Mouse (Mus musculus) neural tube, embryonic 12.5 days (tissue): ENCODE results near the gene Ift20. TPM values are rescaled to one million over a fixed set of nuclear protein-coding genes. Genes with fewer than 3 reads are reported as not detected.
"Not testable (repeated sequence)": the region's sequence is repeated elsewhere in the genome, so short reads cannot be mapped to it uniquely, and the experiment has no call there.

Source experiments
- ATAC-seq: fragments of 200-750 bp; cut with Nextera tagmentation; 2 replicates; pipeline ENCODE4 v1.8.0; 2017; ENCODE audit warnings: low read depth, mild to moderate bottlenecking, moderate TSS enrichment, moderate library complexity; ENCODE audit not compliant: low FRiP score
- H3K27ac ChIP-seq: fragments of 300-500 bp; sonication (generic); 2 replicates; pipeline ENCODE4 v1.5.1; 2016
- H3K27me3 ChIP-seq: fragments of 300-500 bp; sonication (generic); replicated peaks from 2 replicates; pipeline ENCODE4 v1.6.1; 2016; ENCODE audit warnings: mild to moderate bottlenecking
- H3K36me3 ChIP-seq: fragments of 300-500 bp; sonication (generic); 2 replicates; pipeline ENCODE4 v1.6.1; 2016; ENCODE audit warnings: mild to moderate bottlenecking
- H3K4me1 ChIP-seq: fragments of 300-500 bp; sonication (generic); 2 replicates; pipeline ENCODE4 v1.6.1; 2016
- H3K4me2 ChIP-seq: fragments of 300-500 bp; sonication (generic); replicated peaks from 2 replicates; pipeline ENCODE4 v1.6.1; 2016; ENCODE audit warnings: mild to moderate bottlenecking
- H3K4me3 ChIP-seq: fragments of 300-500 bp; sonication (generic); 2 replicates; pipeline ENCODE4 v1.5.1; 2016
- H3K9ac ChIP-seq: fragments of 300-500 bp; sonication (generic); 2 replicates; pipeline ENCODE4 v1.6.1; 2016; ENCODE audit warnings: mild to moderate bottlenecking
- H3K9me3 ChIP-seq: fragments of 300-500 bp; sonication (generic); 2 replicates; pipeline ENCODE4 v1.6.1; 2016; ENCODE audit warnings: mild to moderate bottlenecking
- WGBS: fragments of 180-500 bp; shearing (Covaris S2); methylation state at CpG from one replicate; pipeline ENCODE4 v1.1.7; 2016; 5-methylcytosine and 5-hydroxymethylcytosine counted together
- polyA plus RNA-seq: library from polyadenylated mRNA; unstranded; fragments of >200 nt; fragmentation: Nextera tagmentation; extraction: Ambion mirVana; gene quantifications from 2 replicates; pipeline ENCODE4 v1.2.1, GENCODE M21; 2016

Ift20 gene
- polyA plus RNA-seq, 1 experiment from 2014 or later, result 102 TPM

DNA sequence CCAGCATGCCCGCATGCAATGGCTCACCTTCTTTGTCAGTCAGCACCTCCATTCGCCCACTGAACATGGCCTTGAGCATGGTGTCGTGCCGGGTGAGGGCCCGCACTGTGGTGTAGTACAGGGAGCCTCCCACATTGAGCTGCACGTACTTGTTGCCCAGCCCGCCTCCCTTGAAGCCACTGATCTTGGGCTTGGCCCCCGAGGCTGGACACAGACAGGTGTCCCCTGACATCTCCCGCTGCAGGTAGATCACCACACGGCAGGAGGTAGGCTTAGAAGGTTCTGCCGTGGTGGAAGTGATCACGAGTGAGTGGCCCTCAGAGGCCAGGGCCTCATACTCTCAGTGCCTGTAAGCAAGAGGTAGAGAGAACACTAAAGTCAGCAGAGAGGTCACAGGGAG, 6.2 kb upstream of the Ift20 start:
- H3K4me3 ChIP-seq, result no peak overlapping the region
- no peak for ATAC-seq
- H3K27ac ChIP-seq, result no peak overlapping the region
- no peak overlapping the region for H3K9ac ChIP-seq
- H3K9me3 ChIP-seq, result no peaks in the 10 kb centered on the region
- 93% methylated on average over 12 of the region's 12 CpGs for WGBS
- peaks cover 6% of the 10 kb centered on the region for H3K4me1 ChIP-seq
- peaks cover 56% of the 10 kb centered on the region for H3K36me3 ChIP-seq
- no peak overlapping the region for H3K4me2 ChIP-seq
- no peaks in the 10 kb centered on the region for H3K27me3 ChIP-seq

DNA sequence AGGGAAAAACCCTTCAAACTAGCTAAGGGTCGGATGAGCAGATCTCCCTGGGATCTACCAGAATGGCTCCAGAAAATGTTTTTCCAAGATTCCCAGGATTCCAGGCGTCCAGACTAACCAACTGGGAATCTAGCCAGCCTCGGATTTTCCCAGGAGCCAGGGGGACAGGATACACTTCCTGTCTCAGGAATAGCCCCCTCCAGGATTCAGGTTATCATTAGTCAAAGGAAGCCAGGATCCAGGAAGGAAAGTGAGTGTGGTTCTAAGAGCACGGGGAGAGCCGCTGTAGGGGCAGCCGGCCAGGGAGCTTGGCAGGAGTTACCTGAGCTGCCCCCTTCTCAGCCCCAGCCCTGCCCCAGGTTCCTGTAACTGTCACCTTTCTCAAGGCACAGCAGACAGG, 5.1 kb upstream of the Ift20 start:
- no peaks in the 10 kb centered on the region for H3K9me3 ChIP-seq
- no peak overlapping the region for H3K4me2 ChIP-seq
- no peak overlapping the region for H3K9ac ChIP-seq
- H3K27me3 ChIP-seq, result no peaks in the 10 kb centered on the region
- H3K27ac ChIP-seq, result no peak overlapping the region
- H3K4me1 ChIP-seq, result peaks cover 11% of the 10 kb centered on the region
- no peak overlapping the region for H3K4me3 ChIP-seq
- 92% methylated on average over 6 of the region's 6 CpGs for WGBS
- H3K36me3 ChIP-seq, result peaks cover 46% of the 10 kb centered on the region
- no peak for ATAC-seq

DNA sequence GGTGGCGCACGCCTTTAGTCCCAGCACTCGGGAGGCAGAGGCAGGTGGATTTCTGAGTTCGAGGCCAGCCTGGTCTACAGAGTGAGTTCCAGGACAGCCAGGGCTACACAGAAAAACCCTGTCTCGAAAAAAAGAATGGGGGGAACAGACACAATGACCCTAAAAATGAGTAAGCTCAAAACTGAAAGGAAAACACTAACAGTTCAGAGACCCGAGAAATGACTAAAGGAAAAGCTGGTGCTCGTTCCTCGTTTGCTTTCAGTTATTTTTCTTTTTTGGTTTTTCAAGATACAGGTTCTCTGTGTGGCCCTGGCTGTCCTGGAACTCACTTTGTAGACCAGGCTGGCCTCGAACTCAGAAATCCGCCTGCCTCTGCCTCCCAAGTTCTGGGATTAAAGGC, 4.6 kb upstream of the Ift20 start:
- H3K4me3 ChIP-seq, H3K9ac ChIP-seq, H3K27ac ChIP-seq, H3K9me3 ChIP-seq, ATAC-seq, H3K4me2 ChIP-seq, H3K27me3 ChIP-seq: not testable (repeated sequence)
- H3K4me1 ChIP-seq, result peaks cover 11% of the 10 kb centered on the region
- WGBS, result 95% methylated on average over 10 of the region's 10 CpGs
- peaks cover 41% of the 10 kb centered on the region for H3K36me3 ChIP-seq

DNA sequence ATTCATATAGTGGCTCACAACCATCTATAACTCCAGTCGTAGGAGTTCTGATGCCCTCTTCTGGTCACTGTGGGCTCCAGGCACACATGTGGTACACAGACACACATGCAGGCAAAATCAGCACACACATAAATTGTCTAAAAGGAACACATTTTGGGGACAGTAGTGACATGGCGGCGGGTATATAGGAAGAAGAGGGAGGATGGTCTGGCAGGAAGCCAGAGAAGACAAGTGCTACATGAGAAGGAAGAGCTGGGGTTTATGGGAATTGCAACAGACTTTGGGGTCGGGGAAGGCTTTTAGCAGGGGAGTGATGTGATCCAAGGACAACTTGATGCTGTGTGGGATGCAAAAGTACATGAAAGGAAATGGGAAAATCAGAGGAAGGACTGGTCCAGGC, 1.6 kb upstream of the Ift20 start:
- H3K27me3 ChIP-seq, result no peaks in the 10 kb centered on the region
- WGBS, result 94% methylated on average over 4 of the region's 4 CpGs
- H3K4me1 ChIP-seq, result peaks cover 21% of the 10 kb centered on the region
- no peak overlapping the region for H3K9ac ChIP-seq
- peak overlapping the region; percentile 78 for H3K4me2 ChIP-seq
- no peak overlapping the region for H3K4me3 ChIP-seq
- H3K9me3 ChIP-seq, result no peaks in the 10 kb centered on the region
- no peak overlapping the region for H3K27ac ChIP-seq
- peaks cover 26% of the 10 kb centered on the region for H3K36me3 ChIP-seq
- no peak for ATAC-seq

DNA sequence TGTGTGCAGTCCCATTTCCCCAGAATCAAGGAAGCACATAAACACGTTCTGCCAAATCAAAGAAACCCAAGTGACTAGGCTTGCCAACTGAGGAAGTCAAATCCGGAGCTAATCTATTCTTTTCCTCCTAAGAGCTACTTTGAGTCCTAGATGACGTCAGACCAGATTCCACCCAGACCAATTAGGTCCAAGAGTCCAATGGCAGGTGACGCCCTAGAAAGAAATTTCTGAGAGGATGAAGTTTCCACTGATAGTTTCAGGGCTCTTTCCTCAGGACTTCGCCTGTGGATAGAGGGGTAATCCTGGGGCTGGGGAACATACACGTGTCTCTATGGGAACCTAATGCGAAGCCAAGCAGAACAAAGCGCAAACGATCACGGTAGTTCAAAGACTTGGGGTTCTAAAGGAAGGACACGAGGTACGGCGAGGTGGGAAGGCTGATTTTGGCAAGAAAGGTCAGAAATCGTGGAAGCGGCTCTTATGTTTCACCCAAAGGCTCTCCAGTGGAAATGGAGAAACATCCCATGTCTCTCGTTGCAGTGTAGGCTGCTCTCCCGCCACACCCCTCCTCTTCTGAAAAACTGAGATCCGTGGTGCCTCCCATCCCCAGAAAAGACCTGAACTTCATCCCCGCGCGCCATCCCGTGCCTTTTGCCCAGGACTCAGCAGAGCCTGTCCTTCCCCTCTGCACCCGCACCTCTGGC, 633 bp upstream of the Ift20 start:
- H3K27me3 ChIP-seq, result no peaks in the 10 kb centered on the region
- H3K27ac ChIP-seq, result peak overlapping the region; percentile 60
- ATAC-seq, result peak; percentile 65
- WGBS, result under 1% methylated on average over 23 of the region's 23 CpGs
- peak overlapping the region; percentile 74 for H3K4me3 ChIP-seq
- H3K9me3 ChIP-seq, result no peaks in the 10 kb centered on the region
- peak overlapping the region; percentile 78 for H3K4me2 ChIP-seq
- peaks cover 26% of the 10 kb centered on the region for H3K36me3 ChIP-seq
- peak overlapping the region; percentile 65 for H3K9ac ChIP-seq
- H3K4me1 ChIP-seq, result peaks cover 21% of the 10 kb centered on the region

DNA sequence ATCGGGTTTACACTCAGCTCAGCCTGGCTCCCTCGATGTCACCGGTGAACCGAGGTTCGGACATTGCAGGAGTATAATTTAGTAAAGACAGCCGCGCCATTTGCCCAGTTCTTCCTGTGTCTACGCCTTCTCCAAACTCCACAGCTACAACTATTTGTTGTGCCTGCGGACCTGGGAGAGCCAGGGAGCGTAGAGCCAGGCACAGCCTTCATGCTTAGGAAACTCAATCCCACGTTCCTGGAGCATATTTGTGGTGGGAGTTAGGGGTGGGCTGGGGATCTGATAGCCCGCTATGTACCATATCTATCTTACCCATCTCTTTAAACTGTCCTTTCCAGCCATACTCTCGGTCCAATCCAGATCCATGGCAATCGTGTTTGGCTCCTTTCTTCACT, 526 bp downstream of the Ift20 start:
- no peak for ATAC-seq
- 4% methylated on average over 14 of the region's 14 CpGs for WGBS

DNA sequence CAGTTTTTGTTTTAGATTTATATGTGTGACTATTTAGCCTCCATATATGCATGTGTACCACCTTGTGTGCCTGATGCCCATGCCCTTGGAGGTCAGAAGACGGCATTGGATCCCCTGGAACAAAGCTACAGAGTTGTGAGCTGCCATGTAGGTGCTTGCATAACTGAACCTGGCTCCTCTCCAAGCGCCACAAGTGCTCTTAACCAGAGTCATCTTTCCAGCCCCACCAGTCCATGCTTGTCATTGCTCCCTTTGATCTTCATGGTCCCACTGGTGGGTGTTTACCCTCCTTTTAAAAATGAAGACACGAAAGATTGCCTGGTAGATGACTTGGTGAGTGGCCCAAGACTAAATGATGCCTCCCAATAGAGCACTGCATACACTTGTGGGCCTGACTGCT, 4.2 kb downstream of the Ift20 start:
- 86% methylated on average over 3 of the region's 3 CpGs for WGBS

More for the DNA sequence above, 526 bp downstream of the Ift20 start:
- Histone ChIP-seq H3K4me3 (peak overlapping the region; percentile 74), H3K9me3 (no peaks in the 10 kb centered on the region), H3K27me3 (no peaks in the 10 kb centered on the region), H3K4me2 (peak overlapping the region; percentile 86), H3K36me3 (peaks cover 32% of the 10 kb centered on the region), H3K27ac (no peak overlapping the region), H3K9ac (peak overlapping the region; percentile 79), H3K4me1 (peaks cover 21% of the 10 kb centered on the region)

DNA sequence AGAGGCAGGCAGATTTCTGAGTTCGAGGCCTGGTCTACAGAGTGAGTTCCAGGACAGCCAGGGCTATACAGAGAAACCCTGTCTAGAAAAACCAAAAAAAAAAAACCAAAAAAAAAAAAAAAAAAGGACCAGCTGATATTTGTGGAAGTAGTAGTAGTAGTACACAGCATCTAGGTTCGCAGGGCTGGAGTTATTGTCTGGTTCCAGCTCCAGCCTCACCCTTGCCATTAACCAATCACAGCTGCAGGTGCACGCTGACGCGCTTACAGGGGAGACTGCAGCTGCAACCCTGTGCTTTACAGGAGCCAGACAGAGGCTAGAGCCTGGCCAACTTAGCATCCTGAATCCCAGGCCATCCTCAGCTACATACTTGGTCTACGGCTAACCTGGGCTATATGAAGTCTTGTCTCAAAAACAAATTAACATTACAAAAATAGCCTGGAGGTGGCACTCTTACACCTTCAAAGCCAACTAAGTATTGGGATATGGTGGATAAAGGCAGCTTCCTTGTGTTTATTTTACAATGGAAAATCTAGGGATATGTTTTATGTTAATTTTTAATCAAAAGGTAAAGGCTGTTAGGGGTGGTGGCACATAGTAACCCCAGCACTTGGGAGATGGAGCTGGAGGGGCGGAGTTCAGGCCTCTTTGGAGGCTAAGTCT, 8.4 kb downstream of the Ift20 start:
- ATAC-seq, result no peak

More for the DNA sequence above, 4.2 kb downstream of the Ift20 start:
- no peak overlapping the region for H3K9ac ChIP-seq
- no peak overlapping the region for H3K4me2 ChIP-seq
- peaks cover 50% of the 10 kb centered on the region for H3K36me3 ChIP-seq
- H3K27ac ChIP-seq, result no peak overlapping the region
- H3K4me3 ChIP-seq, result no peak overlapping the region
- H3K4me1 ChIP-seq, result peaks cover 11% of the 10 kb centered on the region
- no peaks in the 10 kb centered on the region for H3K27me3 ChIP-seq
- H3K9me3 ChIP-seq, result no peaks in the 10 kb centered on the region
- no peak for ATAC-seq

DNA sequence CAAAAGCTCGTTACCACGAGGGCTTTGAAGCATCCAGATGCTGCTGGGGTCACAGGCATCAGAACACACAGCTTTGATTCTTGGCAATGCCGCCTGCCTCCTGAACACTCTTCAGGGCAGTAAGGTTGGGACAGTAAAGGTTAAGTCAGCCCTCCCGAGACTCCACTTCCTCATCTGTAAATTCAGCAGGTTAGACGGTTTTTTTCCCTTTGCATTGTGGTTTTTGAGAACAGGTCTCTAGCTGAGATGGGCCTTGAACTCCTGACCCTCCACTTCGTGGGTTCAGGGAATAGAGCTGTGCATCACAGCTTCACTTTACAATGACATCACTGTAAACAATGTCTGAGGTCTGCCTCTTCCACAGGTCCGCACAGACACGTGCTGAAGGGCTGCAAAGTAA, 9.0 kb downstream of the Ift20 start:
- H3K4me3 ChIP-seq, result no peak overlapping the region
- H3K9me3 ChIP-seq, result no peaks in the 10 kb centered on the region
- ATAC-seq, result no peak
- peaks cover 20% of the 10 kb centered on the region for H3K4me1 ChIP-seq
- no peak overlapping the region for H3K27ac ChIP-seq
- no peak overlapping the region for H3K9ac ChIP-seq
- H3K27me3 ChIP-seq, result no peaks in the 10 kb centered on the region
- no peak overlapping the region for H3K4me2 ChIP-seq
- WGBS, result 80% methylated on average over 8 of the region's 8 CpGs
- H3K36me3 ChIP-seq, result peaks cover 33% of the 10 kb centered on the region

More for the DNA sequence above, 8.4 kb downstream of the Ift20 start:
- H3K36me3 ChIP-seq, result peaks cover 38% of the 10 kb centered on the region
- 94% methylated on average over 7 of the region's 7 CpGs for WGBS
- no peaks in the 10 kb centered on the region for H3K9me3 ChIP-seq
- H3K27ac ChIP-seq, result no peak overlapping the region
- H3K9ac ChIP-seq, result no peak overlapping the region
- H3K4me1 ChIP-seq, result peaks cover 18% of the 10 kb centered on the region
- H3K4me2 ChIP-seq, result no peak overlapping the region
- no peak overlapping the region for H3K4me3 ChIP-seq
- no peaks in the 10 kb centered on the region for H3K27me3 ChIP-seq

DNA sequence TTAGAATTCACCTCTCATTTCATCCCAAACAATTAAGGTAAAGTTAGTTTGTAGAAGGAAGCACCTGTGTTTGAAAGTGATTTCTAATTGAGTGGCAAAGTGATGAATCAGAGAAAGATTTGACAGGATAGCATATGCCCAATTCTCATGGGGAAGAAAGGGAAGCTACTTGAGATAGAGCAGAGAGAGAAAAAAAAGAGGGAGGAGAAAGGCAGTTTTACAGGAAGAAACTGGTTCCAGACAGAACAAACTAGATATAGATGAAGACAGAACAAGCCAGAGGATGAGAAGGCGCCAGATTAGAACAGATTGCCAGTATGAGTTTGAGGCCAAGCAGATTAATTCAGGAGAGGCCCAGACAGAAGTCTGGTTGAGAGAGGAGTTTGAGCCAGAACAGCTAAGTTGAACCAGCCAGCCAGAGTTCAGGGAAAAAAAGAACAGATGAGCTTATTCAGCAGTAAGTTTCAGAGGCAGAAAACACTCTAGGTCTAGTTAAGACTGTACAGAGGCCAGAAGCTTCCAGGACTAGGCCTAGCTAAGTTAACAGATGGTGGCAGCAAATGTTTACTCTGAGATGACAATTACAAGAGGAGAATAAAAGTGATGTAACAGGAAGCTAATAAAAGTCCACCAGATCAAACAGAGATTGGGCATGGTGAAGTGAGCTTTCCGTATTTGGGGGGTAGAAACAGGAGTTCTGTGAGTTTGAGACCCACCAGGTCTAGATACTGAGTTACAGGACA, 11.7 kb downstream of the Ift20 start:
- H3K4me2 ChIP-seq, result no peak overlapping the region
- H3K9me3 ChIP-seq, result no peaks in the 10 kb centered on the region
- 87% methylated on average over 2 of the region's 2 CpGs for WGBS
- no peak overlapping the region for H3K27ac ChIP-seq
- H3K9ac ChIP-seq, result no peak overlapping the region
- H3K27me3 ChIP-seq, result no peaks in the 10 kb centered on the region
- peaks cover 12% of the 10 kb centered on the region for H3K36me3 ChIP-seq
- ATAC-seq, result no peak
- H3K4me1 ChIP-seq, result peaks cover 20% of the 10 kb centered on the region
- H3K4me3 ChIP-seq, result no peak overlapping the region

DNA sequence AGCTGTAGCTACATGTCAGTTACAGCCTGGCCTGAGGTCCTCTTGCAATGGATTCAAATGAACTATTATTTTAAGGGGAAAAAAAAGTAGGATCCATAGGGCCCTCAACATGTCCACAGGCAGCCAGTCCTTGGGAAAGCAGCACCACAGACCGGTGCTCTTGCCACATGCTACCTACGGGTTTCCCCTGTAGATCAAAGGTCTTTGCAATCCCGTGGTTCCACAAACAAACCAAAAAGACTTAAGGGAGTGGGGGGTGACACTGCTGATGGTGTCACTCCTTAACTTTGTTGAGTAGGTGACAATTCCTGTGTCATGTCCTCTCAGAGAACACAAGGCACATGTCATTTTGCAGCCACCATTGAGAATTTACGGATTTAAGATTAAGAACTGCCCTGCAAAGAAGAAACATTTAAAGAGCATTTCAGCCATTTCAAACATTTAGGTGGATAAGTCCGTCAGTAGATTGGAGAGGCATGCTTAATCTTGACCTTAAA, 13.4 kb downstream of the Ift20 start:
- 17% methylated on average over 5 of the region's 5 CpGs for WGBS
- peaks cover 6% of the 10 kb centered on the region; the same call in 1 of the 2 replicates for H3K36me3 ChIP-seq
- H3K4me3 ChIP-seq, result peak overlapping the region; percentile 57
- ATAC-seq, result no peak
- no peak overlapping the region for H3K27ac ChIP-seq
- H3K9ac ChIP-seq, result peak overlapping the region; percentile 67
- no peaks in the 10 kb centered on the region for H3K27me3 ChIP-seq
- H3K9me3 ChIP-seq, result peaks cover 4% of the 10 kb centered on the region; the same call in 1 of the 2 replicates
- H3K4me1 ChIP-seq, result peaks cover 20% of the 10 kb centered on the region
- H3K4me2 ChIP-seq, result peak overlapping the region; percentile 79
